Mouse (Mus musculus): Measurements from ENCODE around the gene Tbx10. TPM values are rescaled to one million over a fixed set of nuclear protein-coding genes. Genes with fewer than 3 reads are reported as not detected.
A peak's percentile ranks its signal among the peaks of the same experiment; 100 is the strongest.
"Not testable (repeated sequence)": the region's sequence is repeated elsewhere in the genome, so short reads cannot be mapped to it uniquely, and the experiment has no call there.

Gene Tbx10
- polyA plus RNA-seq, 1 experiment from 2014 or later: not detected

DNA sequence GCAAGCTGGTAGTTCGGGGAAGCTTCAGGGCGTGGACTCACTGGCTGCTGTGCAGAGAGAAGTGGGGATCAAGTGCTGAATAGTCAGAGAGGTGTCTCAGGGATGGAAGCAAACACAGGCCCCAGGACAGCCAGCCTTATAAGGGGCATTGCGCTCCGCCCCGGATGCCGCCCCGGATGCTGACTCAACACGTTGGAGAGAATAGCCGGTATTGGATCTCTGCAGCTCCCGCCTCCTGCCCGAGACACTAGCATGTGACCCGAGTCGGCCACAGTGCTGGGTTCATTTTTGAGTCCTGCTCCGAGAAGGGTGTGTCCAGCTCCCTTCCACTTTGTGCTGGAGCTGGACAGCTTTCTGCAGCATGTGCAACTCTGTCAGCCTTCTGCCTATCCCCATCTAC is 49.6 kb downstream of the Tbx10 start:
- ATAC-seq (ENCODE audit: low FRiP score, low TSS enrichment): peak; percentile 66
- H3K36me3 ChIP-seq (ENCODE audit: control insufficient read depth, insufficient read depth, low read length): no peaks in the 10 kb centered on the region
- no peaks in the 10 kb centered on the region for H3K27me3 ChIP-seq (ENCODE audit: control insufficient read depth, insufficient read depth, low read length)
- TF ChIP-seq EP300 (optimal IDR thresholded peaks at IDR 0.05) (no peak), CTCF (IDR thresholded peaks at IDR 0.05; ENCODE audit: low read depth) (no peak)
- no peaks in the 10 kb centered on the region for H3K9me3 ChIP-seq (ENCODE audit: control insufficient read depth, low read length)
- H3K27ac ChIP-seq (replicated peaks): 0 out of 2 replicates have a peak overlapping the region, but pooled peaks have one; percentile 24
- no peak overlapping the region for H3K9ac ChIP-seq (ENCODE audit: low read length)
- no peak overlapping the region for H3K4me3 ChIP-seq (ENCODE audit: low read depth, low read length)
- no peaks in the 10 kb centered on the region for H3K4me1 ChIP-seq (replicated peaks; ENCODE audit: control insufficient read depth, insufficient read depth)
- DNase-seq (ENCODE audit: low spot score): peak; percentile 85
- 0 out of 2 replicates have a peak overlapping the region, but pooled peaks have one; percentile 14 for H3K4me2 ChIP-seq (replicated peaks; ENCODE audit: low read depth)
- 46% methylated on average over 14 of the region's 14 CpGs for WGBS

DNA sequence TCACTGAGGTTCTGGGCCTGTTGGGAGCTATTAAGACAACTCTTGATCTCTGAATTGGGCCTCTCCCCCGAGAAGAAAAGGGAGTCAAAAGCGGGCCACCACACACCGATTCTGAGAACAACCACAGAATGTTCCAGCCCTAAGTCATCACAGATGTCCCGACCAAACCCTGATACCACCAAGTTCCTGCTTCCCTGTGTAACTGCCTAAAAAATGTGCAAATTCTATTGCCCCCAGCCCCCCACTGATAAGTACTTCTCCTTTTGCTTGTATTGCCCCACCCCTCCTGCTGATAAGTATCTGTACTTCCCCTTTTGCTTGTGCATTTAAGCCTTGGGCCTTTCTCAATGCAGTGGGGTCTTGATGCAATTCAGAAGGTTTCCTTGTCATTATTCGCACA is 51.6 kb downstream of the Tbx10 start:
- ATAC-seq (ENCODE audit: low FRiP score, low TSS enrichment); H3K36me3 ChIP-seq (ENCODE audit: control insufficient read depth, insufficient read depth, low read length); H3K27me3 ChIP-seq (ENCODE audit: control insufficient read depth, insufficient read depth, low read length); H3K27ac ChIP-seq (replicated peaks); DNase-seq (ENCODE audit: low spot score); H3K9ac ChIP-seq (ENCODE audit: low read length); H3K4me1 ChIP-seq (replicated peaks; ENCODE audit: control insufficient read depth, insufficient read depth); H3K4me2 ChIP-seq (replicated peaks; ENCODE audit: low read depth); H3K9me3 ChIP-seq (ENCODE audit: control insufficient read depth, low read length); H3K4me3 ChIP-seq (ENCODE audit: low read depth, low read length): not testable (repeated sequence)
- 82% methylated on average over 5 of the region's 5 CpGs for WGBS

DNA sequence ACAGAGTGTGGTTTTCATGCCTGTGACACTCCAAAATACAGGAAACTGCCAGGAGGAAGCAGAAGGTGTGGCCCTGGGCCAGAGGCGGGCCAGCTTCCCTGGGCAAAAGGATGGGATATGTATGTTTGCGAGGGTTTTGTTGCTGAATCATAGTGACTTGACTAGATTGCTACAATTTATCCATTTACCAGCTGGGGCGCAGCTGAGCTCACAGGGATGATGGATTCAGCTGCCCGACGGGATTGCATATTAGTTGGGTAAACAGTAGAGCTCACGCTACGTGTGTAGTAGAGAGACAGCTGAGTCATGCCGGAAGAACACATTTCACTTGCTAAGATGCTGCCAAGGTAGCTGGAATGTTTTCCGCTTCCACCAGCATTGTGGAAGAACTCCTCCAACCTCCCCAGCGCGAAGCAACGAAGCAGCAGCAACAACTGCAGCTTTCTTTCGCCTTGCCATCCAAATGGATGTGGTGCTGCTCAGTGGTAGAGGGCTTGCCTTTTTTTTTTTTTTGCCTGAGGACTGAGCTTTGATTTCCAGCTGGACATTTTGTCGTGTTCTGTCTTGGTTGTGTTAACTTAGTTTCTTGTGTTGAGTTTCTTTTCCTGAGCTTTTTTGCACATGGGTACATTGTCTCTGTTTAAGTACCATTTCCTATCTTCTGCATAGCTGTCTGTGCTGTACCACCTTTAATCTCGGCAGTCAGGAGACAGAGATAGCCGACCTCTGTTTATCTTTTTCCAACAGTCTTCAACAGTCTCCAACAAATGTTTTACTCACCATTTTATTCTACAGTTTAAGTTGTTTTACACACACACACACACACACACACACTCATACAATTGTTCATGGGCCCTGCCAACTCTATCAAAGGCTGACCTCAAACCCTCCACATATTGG is 53.7 kb downstream of the Tbx10 start, which contains the start of gene Gstp2:
Gstp2 (minus strand) TSS at position 58 of the 900 bp plus-strand sequence.
- no peaks in the 10 kb centered on the region for H3K9me3 ChIP-seq (ENCODE audit: control insufficient read depth, low read length)
- H3K4me2 ChIP-seq (replicated peaks; ENCODE audit: low read depth): peak within 1 kb of the TSS; percentile 37
- no peaks in the 10 kb centered on the region for H3K4me1 ChIP-seq (replicated peaks; ENCODE audit: control insufficient read depth, insufficient read depth)
- no peak within 1 kb of the TSS for H3K4me3 ChIP-seq (ENCODE audit: low read depth, low read length)
- H3K36me3 ChIP-seq (ENCODE audit: control insufficient read depth, insufficient read depth, low read length): no peaks in the 10 kb centered on the region
- DNase-seq (ENCODE audit: low spot score): peak; percentile 92
- TF ChIP-seq CTCF (IDR thresholded peaks at IDR 0.05; ENCODE audit: low read depth) (peak; percentile 78), EP300 (optimal IDR thresholded peaks at IDR 0.05) (peak; percentile 96)
- peak within 1 kb of the TSS; percentile 93 for H3K27ac ChIP-seq (replicated peaks)
- no peaks in the 10 kb centered on the region for H3K27me3 ChIP-seq (ENCODE audit: control insufficient read depth, insufficient read depth, low read length)
- 11% methylated on average over 16 of the region's 16 CpGs for WGBS
- peak; percentile 90 for ATAC-seq (ENCODE audit: low FRiP score, low TSS enrichment)
- H3K9ac ChIP-seq (ENCODE audit: low read length): no peak within 1 kb of the TSS

DNA sequence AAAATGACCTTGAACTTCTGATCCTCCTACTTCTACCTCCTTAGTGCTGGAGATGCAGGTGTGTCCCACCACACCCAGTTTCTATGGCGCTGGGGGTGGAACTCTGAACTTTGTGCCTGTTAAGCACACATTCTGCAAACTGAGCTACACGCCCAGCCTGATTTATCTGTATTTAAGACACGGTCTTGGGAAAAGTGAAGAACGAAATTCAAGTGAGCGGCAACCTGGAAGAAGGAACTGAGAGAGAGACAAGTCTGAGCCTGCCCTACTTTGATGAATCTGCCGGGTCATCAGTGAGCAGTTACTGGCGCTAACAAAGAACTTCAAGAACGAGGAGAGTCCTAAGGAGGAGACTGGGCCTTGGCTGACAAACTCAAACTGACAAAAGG is 54.3 kb downstream of the Tbx10 start:
- peak overlapping the region; percentile 93 for H3K27ac ChIP-seq (replicated peaks)
- no peaks in the 10 kb centered on the region for H3K9me3 ChIP-seq (ENCODE audit: control insufficient read depth, low read length)
- DNase-seq (ENCODE audit: low spot score) (peak; percentile 86), ATAC-seq (ENCODE audit: low FRiP score, low TSS enrichment) (peak; percentile 62)
- H3K9ac ChIP-seq (ENCODE audit: low read length): no peak overlapping the region
- H3K27me3 ChIP-seq (ENCODE audit: control insufficient read depth, insufficient read depth, low read length): no peaks in the 10 kb centered on the region
- H3K4me3 ChIP-seq (ENCODE audit: low read depth, low read length): no peak overlapping the region
- H3K36me3 ChIP-seq (ENCODE audit: control insufficient read depth, insufficient read depth, low read length): no peaks in the 10 kb centered on the region
- no peaks in the 10 kb centered on the region for H3K4me1 ChIP-seq (replicated peaks; ENCODE audit: control insufficient read depth, insufficient read depth)
- WGBS: 50% methylated on average over 8 of the region's 8 CpGs
- TF ChIP-seq EP300 (optimal IDR thresholded peaks at IDR 0.05) (no peak), CTCF (IDR thresholded peaks at IDR 0.05; ENCODE audit: low read depth) (no peak)
- no peak overlapping the region for H3K4me2 ChIP-seq (replicated peaks; ENCODE audit: low read depth)

DNA sequence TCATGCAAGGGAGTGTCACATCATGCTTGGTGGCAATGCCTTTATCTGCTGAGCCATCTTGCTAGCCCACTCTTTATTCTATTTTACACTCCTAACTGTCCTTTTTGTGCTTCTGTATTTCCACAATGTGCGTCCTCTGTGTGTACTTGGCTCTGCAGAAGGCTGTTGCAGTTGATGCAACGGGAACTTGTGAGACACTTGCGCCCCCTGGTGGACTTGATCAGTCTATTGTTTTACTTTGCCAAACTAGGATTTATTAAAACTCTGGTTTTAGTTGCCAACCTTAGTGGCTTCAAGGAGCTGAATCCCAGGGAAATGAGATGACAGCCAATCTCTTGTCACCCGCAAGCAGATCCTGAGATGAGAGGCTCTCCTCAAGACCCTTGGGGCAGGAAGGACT is 55.3 kb downstream of the Tbx10 start:
- DNase-seq (ENCODE audit: low spot score) (peak; percentile 84), ATAC-seq (ENCODE audit: low FRiP score, low TSS enrichment) (no peak)
- Histone ChIP-seq H3K4me3 (ENCODE audit: low read depth, low read length) (no peak overlapping the region), H3K27ac (replicated peaks) (peak overlapping the region; percentile 81; the same call in 1 of the 2 replicates), H3K4me2 (replicated peaks; ENCODE audit: low read depth) (no peak overlapping the region), H3K27me3 (ENCODE audit: control insufficient read depth, insufficient read depth, low read length) (no peaks in the 10 kb centered on the region), H3K36me3 (ENCODE audit: control insufficient read depth, insufficient read depth, low read length) (no peaks in the 10 kb centered on the region), H3K9me3 (ENCODE audit: control insufficient read depth, low read length) (no peaks in the 10 kb centered on the region), H3K9ac (ENCODE audit: low read length) (no peak overlapping the region), H3K4me1 (replicated peaks; ENCODE audit: control insufficient read depth, insufficient read depth) (no peaks in the 10 kb centered on the region)
- TF ChIP-seq EP300 (optimal IDR thresholded peaks at IDR 0.05) (no peak), CTCF (IDR thresholded peaks at IDR 0.05; ENCODE audit: low read depth) (peak; percentile 88)
- 13% methylated on average over 4 of the region's 4 CpGs for WGBS

DNA sequence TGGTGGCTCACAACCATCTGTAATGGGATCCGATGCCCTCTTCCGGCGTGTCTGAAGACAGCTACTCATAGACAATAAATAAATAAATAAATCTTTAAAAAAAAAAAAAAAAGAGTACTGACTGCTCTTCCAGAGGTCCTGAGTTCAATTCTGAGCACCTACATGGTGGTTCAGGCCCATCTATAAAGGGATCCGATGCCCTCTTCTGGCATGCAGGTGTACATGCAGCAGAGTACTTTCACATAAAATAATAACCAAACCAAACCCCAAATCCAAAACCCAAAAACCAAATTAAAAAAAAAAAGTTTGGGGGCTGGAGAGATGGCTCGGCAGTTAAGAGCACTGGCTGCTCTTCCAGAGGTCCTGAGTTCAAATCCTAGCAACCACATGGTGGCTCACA is 56.5 kb downstream of the Tbx10 start:
- peak; percentile 55 for TF ChIP-seq CTCF (IDR thresholded peaks at IDR 0.05; ENCODE audit: low read depth)
- not testable (repeated sequence) for ATAC-seq (ENCODE audit: low FRiP score, low TSS enrichment)
- 77% methylated on average over 5 of the region's 5 CpGs for WGBS

More for the DNA sequence above, 56.5 kb downstream of the Tbx10 start:
- not testable (repeated sequence) for H3K4me1 ChIP-seq (replicated peaks; ENCODE audit: control insufficient read depth, insufficient read depth); H3K27me3 ChIP-seq (ENCODE audit: control insufficient read depth, insufficient read depth, low read length); H3K9ac ChIP-seq (ENCODE audit: low read length); H3K4me2 ChIP-seq (replicated peaks; ENCODE audit: low read depth); H3K27ac ChIP-seq (replicated peaks); H3K36me3 ChIP-seq (ENCODE audit: control insufficient read depth, insufficient read depth, low read length); DNase-seq (ENCODE audit: low spot score); H3K9me3 ChIP-seq (ENCODE audit: control insufficient read depth, low read length); H3K4me3 ChIP-seq (ENCODE audit: low read depth, low read length)

Other genes starting within 250 kb of the Tbx10 start
- 11.6 and 12.4 TPM in 2 replicates for gene Kmt5b, start 225.3 kb upstream of the Tbx10 start, polyA plus RNA-seq (2015; fragmentation: Nextera tagmentation; extraction: Ambion mirVana)
- gene Chka, start 141.0 kb upstream of the Tbx10 start, polyA plus RNA-seq (2015; fragmentation: Nextera tagmentation; extraction: Ambion mirVana): 21.2 and 24.2 TPM in 2 replicates
- gene Tcirg1, start 85.6 kb upstream of the Tbx10 start, polyA plus RNA-seq (2015; fragmentation: Nextera tagmentation; extraction: Ambion mirVana): 17.4 and 21.8 TPM in 2 replicates
- 277 and 284 TPM in 2 replicates for gene Ndufs8, start 80.0 kb upstream of the Tbx10 start, polyA plus RNA-seq (2015; fragmentation: Nextera tagmentation; extraction: Ambion mirVana)
- 1.8 and 2.2 TPM in 2 replicates for gene Aldh3b1, start 62.9 kb upstream of the Tbx10 start, polyA plus RNA-seq (2015; fragmentation: Nextera tagmentation; extraction: Ambion mirVana)
- gene Unc93b1, start 57.6 kb upstream of the Tbx10 start, polyA plus RNA-seq (2015; fragmentation: Nextera tagmentation; extraction: Ambion mirVana): 17.4 and 19.7 TPM in 2 replicates
- gene Aldh3b3, start 34.1 kb upstream of the Tbx10 start, polyA plus RNA-seq (2015; fragmentation: Nextera tagmentation; extraction: Ambion mirVana): 1.1 TPM in 2 replicates
- 75.8 and 84.1 TPM in 2 replicates for gene Aldh3b2, start 20.4 kb upstream of the Tbx10 start, polyA plus RNA-seq (2015; fragmentation: Nextera tagmentation; extraction: Ambion mirVana)
- 9.9 TPM in 2 replicates for gene Acy3, start 6.2 kb upstream of the Tbx10 start, polyA plus RNA-seq (2015; fragmentation: Nextera tagmentation; extraction: Ambion mirVana)
- gene Nudt8, start 7.8 kb downstream of the Tbx10 start, polyA plus RNA-seq (2015; fragmentation: Nextera tagmentation; extraction: Ambion mirVana): 39.3 and 40.7 TPM in 2 replicates
- 1.1 and 1.3 TPM in 2 replicates for gene Gm49405, start 7.9 kb downstream of the Tbx10 start, polyA plus RNA-seq (2015; fragmentation: Nextera tagmentation; extraction: Ambion mirVana)
- 1.2 and 1.7 TPM in 2 replicates for gene Doc2g, start 10.6 kb downstream of the Tbx10 start, polyA plus RNA-seq (2015; fragmentation: Nextera tagmentation; extraction: Ambion mirVana)
- 213 and 216 TPM in 2 replicates for gene Ndufv1, start 20.1 kb downstream of the Tbx10 start, polyA plus RNA-seq (2015; fragmentation: Nextera tagmentation; extraction: Ambion mirVana)
- gene Gstp1, start 45.2 kb downstream of the Tbx10 start, polyA plus RNA-seq (2015; fragmentation: Nextera tagmentation; extraction: Ambion mirVana): 1,012 and 1,081 TPM in 2 replicates
- 85.2 and 93.1 TPM in 2 replicates for gene Gstp2, start 53.3 kb downstream of the Tbx10 start, polyA plus RNA-seq (2015; fragmentation: Nextera tagmentation; extraction: Ambion mirVana)
- 7.1 and 9.7 TPM in 2 replicates for gene Gstp3, start 66.8 kb downstream of the Tbx10 start, polyA plus RNA-seq (2015; fragmentation: Nextera tagmentation; extraction: Ambion mirVana)
- not detected in 2 replicates for gene Cabp2, start 88.8 kb downstream of the Tbx10 start, polyA plus RNA-seq (2015; fragmentation: Nextera tagmentation; extraction: Ambion mirVana)
- 129 and 134 TPM in 2 replicates for gene Cdk2ap2, start 104.4 kb downstream of the Tbx10 start, polyA plus RNA-seq (2015; fragmentation: Nextera tagmentation; extraction: Ambion mirVana)
- 8.3 and 11.2 TPM in 2 replicates for gene Pitpnm1, start 107.2 kb downstream of the Tbx10 start, polyA plus RNA-seq (2015; fragmentation: Nextera tagmentation; extraction: Ambion mirVana)
- 47.0 and 48.0 TPM in 2 replicates for gene Aip, start 133.1 kb downstream of the Tbx10 start, polyA plus RNA-seq (2015; fragmentation: Nextera tagmentation; extraction: Ambion mirVana)
- gene Gpr152, start 147.0 kb downstream of the Tbx10 start, polyA plus RNA-seq (2015; fragmentation: Nextera tagmentation; extraction: Ambion mirVana): 0.02 TPM in 1 of 2 replicates, not detected in the other
- gene Cabp4, start 151.3 kb downstream of the Tbx10 start, polyA plus RNA-seq (2015; fragmentation: Nextera tagmentation; extraction: Ambion mirVana): 0.05 TPM in 1 of 2 replicates, not detected in the other
- gene Coro1b, start 155.9 kb downstream of the Tbx10 start, polyA plus RNA-seq (2015; fragmentation: Nextera tagmentation; extraction: Ambion mirVana): 127 and 133 TPM in 2 replicates
- gene Ptprcap, start 160.9 kb downstream of the Tbx10 start, polyA plus RNA-seq (2015; fragmentation: Nextera tagmentation; extraction: Ambion mirVana): 1.1 and 1.3 TPM in 2 replicates
- gene Rps6kb2, start 170.6 kb downstream of the Tbx10 start, polyA plus RNA-seq (2015; fragmentation: Nextera tagmentation; extraction: Ambion mirVana): 41.1 and 49.3 TPM in 2 replicates
- gene Carns1, start 182.7 kb downstream of the Tbx10 start, polyA plus RNA-seq (2015; fragmentation: Nextera tagmentation; extraction: Ambion mirVana): 1.5 TPM in 2 replicates
- 2.3 and 2.9 TPM in 2 replicates for gene Tbc1d10c, start 198.5 kb downstream of the Tbx10 start, polyA plus RNA-seq (2015; fragmentation: Nextera tagmentation; extraction: Ambion mirVana)
- gene Ppp1ca, start 199.3 kb downstream of the Tbx10 start, polyA plus RNA-seq (2015; fragmentation: Nextera tagmentation; extraction: Ambion mirVana): 497 and 506 TPM in 2 replicates
- 11.0 and 11.3 TPM in 2 replicates for gene Rad9a, start 208.9 kb downstream of the Tbx10 start, polyA plus RNA-seq (2015; fragmentation: Nextera tagmentation; extraction: Ambion mirVana)
- 3.2 and 3.6 TPM in 2 replicates for gene Clcf1, start 221.5 kb downstream of the Tbx10 start, polyA plus RNA-seq (2015; fragmentation: Nextera tagmentation; extraction: Ambion mirVana)
- gene AC109138.7, start 221.6 kb downstream of the Tbx10 start, polyA plus RNA-seq (2015; fragmentation: Nextera tagmentation; extraction: Ambion mirVana): not detected in 2 replicates
- gene Pold4, start 239.1 kb downstream of the Tbx10 start, polyA plus RNA-seq (2015; fragmentation: Nextera tagmentation; extraction: Ambion mirVana): 42.8 and 45.0 TPM in 2 replicates

Data from stomach, postnatal 0 days (tissue).